Mouse (Mus musculus) CD8-positive naive resting alpha-beta T cell, adult 2 months (primary cell): ENCODE data around the gene Ubiad1.

ENCODE experiments used
- DNase-seq, 2 experiments: peaks; one replicate each; pipeline ENCODE4 v3.0.0; 2022; ENCODE audit warnings: low read depth in 2 of 2, low spot score in 2 of 2

The Ubiad1 gene

DNA sequence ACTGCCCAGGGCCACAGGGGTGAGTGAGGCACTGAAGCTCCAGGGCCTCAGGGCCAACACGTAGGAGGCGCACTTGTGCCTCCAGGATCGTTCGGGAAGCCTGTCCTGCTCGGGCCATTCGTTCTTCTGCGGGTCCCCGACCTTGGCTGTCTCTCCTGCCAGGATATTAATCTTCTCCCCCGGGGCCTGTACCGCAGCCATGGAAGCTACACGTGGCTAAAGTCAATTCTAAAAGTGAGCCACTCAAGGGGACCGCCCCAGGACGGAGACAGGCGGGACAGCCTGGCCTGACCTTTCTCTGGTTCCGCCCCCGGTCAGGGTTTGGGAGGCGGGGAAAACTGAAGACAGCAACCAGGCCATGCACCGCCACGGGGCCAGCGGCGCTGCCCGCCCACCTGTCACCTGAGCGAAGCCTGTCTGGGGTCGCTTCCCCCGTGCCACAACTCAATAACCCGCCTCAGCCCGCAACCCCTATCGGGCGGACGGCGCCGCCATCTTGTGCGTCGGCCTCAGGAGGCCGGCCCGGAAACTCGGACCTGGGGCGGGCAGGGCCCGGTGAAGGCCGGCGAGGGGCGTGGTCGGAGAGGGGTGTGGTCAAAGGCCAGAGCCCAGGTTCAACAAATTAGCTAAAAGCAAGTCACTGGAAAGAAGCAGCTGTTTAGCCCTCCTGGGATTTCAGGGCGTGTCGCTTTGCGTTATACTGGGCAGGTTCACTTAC lies at the start of gene Ubiad1:
Ubiad1 (minus strand) TSS at position 522 of the 718 bp plus-strand sequence.
- DNase-seq: peak; percentile 46 to 49

DNA sequence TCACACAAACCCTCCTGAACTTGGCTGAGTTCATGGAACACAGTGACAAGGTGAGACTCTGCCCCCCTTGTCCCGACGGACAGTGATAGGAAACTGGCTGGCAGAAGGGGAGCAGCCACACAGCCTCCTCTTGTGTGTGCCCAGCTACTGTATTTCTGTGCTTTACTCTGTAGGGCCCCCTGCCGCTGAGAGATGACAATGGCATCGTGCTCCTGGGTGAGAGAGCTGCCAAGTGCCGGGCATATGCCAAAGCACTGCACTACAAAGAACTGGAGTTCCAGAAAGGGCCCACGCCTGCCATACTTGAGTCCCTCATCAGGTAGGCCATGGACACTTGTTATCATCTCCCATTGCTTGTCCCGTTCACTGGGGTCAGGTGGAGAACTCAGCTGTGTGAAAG lies 46.9 kb upstream of the Ubiad1 start:
- no peak for DNase-seq

DNA sequence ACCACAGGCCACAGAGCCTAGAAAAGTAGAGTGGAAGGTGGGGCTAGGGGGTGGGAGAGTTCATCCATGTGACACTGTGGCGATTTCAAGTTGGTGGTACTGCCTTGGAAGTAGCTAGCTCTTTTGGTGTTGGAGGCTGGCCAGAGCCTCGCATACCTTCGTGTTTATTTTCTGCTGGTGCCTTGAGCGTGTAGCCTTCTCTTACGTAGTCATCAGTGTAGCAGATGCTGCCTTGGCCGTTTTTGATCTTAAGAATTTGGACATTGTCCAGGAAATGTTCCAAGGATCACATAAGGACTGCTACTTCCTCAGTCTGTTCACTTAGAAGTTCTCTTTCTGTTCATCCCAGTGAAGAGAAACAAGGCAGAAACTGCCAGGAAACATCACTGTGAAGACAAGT lies 45.9 kb upstream of the Ubiad1 start:
- no peak for DNase-seq

DNA sequence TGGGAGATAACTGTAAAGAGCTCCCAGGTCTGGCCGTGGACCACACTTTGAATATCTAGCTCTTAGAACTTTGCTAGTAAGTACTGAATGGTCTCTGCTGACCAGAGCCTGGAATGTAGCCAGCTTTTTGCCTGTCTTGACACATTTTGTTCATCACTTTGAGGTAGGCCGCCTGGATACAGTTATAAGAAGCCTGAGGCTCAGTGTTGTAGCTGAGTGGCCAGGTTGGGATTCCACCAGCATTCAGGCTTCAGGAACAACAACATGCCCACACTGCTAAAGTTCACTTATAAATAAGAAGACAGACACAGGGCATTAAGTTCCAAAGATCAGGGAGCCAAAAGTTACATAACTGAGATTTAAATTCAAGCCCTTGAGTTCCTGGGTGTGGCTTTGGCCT lies 43.3 kb upstream of the Ubiad1 start:
- no peak for DNase-seq

DNA sequence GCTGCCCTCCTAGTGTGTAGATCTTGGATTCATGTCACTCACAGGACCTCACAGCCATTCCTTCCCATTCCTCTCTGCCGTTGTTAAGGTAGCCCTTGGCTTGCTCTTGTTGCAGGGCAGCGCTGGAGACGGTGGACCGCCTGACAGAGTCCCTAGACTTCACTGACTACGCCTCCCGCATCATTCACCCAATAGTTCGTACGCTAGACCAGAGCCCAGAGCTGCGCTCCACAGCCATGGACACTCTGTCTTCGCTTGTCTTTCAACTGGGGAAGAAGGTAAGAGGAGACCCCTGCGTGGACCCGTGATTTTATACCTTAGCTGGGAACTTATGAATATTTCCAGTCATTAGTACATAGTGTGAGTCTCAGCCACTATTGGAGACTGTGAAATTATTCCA lies 39.9 kb upstream of the Ubiad1 start:
- DNase-seq: no peak

DNA sequence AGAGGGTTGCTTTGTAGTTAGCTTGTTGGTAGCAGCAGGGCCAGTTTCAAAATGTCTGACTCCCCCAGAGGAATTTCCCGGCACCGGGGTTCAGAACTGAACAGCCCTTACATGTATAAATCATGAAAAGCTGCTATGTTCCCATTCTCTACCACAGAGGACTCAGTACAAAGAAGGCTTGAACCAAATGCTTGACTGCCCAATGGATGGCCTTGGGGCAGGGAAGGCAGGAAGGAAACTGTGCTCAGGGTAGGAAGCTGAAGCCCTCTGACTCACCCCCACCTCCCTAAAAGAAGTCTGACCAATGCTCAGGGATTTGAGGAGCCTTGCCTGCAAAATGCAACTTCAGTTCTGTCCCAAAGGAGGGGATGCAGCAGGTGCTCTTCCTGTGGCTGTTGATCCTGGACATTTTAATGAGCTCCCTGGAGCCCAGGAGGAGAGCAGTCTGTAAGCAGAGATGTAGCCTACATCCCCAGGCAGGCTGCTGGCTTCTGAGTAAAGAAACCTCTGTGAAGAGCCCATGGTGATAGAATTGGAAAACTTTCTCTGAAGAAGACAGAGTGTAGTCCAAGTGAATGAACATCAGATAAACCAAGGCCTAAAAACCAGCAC lies 37.1 kb upstream of the Ubiad1 start:
- no peak for DNase-seq

DNA sequence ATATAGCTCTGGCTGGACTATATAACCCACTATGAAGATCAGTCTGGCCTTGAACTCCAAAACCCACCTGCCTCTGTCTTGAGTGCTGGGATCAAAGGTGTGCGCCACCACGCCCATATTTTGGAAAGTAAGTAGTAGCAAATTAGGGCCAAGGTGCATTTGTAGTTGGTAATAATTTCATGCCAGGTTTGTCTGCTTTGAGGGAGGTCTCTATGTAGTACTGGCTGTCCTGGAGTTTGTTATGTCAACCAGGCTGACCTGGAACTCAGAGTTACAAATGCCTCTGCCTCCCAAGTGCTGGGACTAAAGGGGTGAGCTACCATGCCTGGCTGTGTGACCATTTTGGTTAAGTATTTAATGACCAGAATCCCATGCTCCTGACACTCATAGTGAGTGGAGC lies 35.7 kb upstream of the Ubiad1 start:
- DNase-seq: no peak

DNA sequence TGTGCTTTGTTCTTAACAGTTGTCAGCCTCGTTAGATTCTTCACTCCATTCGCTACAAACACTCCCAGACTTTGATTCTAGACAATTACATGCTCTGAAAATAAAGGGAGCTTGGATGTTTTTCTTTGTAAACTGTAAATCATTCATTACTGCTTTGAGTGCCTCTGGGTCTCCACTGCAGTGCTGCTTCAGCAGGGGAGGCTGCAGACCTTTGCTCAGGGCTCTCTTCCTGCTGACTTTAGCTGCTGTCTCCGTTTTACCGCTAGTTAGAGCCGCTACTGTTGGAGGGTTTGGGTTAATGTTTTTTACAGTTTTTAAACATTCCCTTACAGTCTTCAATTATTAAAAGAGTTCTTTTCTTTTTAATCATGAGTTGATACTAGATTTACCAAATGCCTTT lies 28.9 kb upstream of the Ubiad1 start:
- DNase-seq: no peak

DNA sequence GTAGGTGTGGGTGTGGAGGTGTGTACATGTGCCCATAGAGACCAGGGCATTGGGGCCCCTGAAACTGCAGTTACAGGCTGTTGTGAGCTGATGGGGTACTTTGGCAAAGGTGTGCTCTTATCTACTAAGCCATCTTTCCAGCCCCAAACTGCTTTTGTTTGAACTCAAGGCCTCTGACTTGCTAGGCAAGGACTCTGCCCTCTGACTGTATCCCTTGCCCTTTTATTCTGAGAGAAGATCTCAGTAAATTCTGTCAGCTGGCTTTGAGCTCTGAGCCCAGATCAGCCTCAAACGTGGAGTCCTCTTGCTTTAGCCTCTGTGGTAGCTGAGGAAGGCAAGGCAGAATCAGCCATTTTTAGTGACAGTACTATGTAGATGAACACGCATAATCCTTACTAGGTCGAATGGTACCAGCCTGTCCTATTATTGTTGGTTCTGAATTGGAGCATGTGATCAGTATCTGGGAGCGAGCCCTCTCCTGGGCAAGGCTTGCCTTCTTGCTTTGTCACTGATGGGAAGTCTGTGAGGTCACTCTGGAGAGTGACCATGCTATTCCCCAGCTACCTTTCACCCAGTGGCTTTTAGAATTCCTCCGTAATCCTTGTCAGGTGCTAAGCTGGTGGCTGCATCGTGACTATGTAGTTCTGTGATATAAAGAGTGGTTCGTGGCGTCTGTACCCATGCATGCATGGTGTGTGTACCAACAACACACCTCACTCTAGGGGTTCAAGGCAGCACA lies 28.0 kb upstream of the Ubiad1 start:
- no peak for DNase-seq

DNA sequence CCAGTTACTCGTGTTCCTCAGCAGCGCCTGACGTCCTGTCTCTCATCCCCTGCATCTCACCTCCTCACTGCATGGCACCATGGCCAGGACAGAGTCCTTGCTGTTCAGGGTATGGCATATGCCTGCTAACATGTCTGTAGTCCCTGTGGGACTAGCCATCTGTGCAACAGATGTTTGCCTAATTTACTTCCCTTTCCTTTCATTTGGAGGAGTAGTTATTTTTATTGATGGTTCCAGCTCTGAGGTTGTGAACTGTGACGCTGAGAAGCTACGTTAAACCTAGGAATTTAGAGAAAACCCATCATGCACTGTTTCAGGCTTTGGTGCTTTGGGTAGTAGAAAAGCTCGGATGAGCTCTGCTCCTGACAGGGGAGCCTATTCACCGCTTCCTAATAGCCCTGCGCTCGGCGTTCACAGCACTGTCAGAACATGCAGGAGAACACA lies 26.8 kb upstream of the Ubiad1 start:
- no peak for DNase-seq

DNA sequence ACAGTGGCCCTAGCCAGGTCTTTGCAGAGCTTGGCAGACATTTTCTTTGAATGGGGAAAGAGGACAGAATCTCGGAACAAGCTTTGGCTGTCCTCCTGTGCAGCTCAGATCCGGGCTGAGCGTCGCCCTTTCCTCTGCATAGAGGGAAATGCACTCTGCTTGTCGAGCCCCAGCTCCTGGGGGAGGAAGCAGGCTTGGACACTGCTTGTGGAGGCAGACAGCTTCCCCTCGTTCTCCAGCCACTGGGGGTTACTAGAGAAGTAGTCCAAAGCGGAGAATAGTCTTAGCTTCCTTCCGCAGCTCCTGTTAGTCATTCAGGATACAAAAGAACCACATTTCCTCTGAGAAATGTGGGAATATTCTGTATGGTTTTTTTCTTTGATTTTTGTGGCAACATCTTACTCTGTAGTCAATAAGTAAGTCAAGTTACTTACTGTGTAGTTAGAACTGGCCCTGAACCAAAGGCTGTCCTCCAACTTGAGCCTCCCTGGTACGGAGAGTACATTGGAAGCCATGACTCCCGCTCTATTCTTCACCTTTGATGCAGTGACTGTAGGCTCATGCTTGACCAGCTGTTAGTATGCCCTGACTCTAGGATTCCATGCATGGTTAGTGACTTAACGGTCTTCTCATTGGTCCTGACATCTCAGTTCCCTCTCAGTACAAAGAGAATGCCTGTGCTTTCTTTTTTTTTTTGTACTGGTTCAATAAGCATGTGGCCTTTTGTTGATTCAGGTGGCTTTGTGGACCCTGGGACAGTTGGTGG lies 25.1 kb upstream of the Ubiad1 start:
- no peak for DNase-seq

DNA sequence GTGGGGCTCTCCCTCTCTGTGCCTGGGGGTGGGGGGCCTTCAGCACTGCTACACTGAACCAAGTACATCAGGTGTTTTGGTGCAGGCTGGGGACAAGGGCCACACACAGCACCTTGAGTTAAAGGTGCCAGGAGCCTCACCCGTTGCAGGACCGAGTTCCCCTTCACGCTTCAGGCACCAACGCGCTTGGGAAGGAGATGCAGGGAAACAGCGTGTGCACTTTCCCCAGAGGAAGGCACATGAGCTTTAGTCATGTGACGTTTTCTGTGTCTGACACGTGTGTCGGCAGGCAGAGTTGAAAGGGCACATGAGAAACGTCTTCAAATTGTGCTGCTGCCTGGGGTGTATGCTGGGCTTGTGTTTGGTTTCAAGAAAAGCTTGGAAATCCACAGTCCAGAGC lies 23.8 kb upstream of the Ubiad1 start:
- DNase-seq: no peak

DNA sequence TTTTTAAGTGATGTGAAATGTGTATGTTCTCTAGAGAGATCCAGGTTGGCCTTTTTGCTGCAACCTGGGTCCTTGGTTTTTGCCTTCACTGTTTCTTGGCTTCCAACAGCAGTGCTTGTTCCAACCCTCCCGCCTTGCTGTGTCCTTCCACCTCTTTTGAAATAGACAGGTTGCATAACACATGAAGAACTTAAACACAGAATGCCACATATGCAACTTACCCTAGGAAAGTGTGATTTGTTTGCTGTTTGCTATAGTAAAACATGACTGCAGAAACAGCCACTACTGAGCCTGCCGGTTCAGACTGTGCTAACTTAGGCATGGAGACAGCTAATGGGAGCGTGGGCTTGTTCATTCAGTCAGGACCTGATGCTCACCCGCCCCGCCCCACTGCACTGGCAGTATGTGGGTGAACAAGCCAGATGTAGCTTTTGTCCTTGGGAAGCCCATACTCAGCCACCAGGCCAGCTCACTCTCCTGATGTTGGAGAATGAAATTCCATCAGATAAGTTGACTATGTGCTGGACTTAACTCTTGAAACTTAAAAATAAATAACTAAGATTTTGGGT lies 22.0 kb upstream of the Ubiad1 start:
- DNase-seq: no peak

DNA sequence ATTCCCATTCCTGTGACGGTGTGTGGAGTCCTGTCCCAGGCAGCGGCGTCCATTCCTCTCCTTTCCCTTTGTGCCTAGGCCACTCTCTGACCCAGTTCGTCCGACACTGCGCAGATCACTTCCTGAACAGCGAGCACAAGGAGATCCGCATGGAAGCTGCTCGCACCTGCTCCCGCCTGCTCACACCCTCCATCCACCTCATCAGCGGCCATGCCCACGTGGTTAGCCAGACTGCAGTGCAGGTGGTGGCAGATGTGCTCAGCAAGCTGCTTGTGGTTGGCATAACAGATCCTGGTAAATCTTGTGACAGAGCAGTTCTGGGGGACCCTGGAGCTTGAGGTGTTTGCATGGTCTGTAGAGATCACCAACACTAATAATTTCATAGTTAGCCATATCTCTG lies 20.3 kb upstream of the Ubiad1 start:
- DNase-seq: no peak

DNA sequence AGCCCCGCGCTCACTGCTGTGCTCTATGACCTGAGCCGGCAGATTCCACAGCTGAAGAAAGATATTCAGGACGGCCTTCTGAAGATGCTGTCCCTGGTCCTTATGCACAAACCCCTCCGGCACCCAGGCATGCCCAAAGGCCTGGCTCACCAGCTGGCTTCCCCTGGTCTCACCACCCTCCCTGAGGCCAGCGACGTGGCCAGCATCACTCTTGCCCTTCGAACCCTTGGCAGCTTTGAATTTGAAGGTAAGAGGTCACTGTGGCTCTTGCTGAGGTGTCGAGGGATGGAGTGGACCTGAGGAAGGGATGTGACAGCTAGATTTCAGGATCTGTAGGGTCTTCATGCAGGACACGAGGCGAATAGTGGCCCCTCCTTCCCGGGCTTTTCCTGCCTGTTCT lies 19.7 kb upstream of the Ubiad1 start:
- no peak for DNase-seq

DNA sequence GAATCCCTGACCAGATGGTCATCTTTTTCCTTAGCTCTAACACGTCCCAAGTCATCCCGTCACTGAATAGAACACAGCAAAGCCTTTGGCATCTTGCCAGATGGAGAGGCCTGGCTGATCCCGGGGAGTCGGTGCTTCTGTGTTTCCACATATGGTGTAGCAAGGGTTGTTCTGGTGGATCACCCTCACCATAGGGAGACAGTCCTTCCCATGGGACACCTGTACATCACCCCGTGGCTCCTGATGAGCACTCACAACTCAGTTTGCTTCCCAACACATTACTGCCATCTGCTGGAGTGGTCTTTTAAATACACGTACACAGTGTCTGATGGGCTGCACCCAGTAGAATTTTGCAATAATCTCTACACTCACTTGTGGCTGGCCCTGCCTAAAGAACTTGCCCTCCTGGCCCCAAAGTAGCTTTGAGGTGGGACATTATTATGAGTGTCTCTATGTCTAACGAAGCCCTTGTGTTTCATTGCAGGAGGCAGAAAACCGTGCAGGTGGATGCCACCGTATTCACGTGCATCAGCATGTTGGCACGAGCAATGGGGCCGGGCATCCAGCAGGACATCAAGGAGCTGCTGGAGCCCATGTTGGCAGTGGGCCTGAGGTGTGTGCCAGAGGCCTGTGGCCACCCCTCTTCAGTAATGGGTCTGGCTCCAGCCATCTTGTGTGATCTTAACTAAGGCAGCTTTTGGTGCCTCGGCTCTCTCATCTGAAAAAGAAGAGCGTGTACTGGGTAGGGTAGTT lies 18.8 kb upstream of the Ubiad1 start:
- no peak for DNase-seq

DNA sequence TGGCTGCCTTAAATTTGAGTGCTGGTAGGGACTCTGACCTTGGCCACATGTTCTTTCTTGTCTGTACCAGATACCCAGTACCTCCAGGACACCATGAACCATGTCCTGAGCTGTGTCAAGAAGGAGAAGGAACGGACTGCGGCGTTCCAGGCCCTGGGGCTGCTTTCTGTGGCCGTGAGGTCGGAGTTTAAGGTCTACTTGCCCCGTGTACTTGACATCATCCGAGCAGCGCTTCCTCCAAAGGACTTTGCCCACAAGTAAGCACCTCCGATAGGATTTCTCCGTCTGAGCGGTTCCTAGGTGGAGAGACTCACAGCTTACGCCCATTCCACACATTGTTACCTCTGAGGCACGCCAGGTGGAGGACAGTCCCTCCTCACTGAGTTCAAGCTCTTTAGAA lies 18.1 kb upstream of the Ubiad1 start:
- no peak for DNase-seq

DNA sequence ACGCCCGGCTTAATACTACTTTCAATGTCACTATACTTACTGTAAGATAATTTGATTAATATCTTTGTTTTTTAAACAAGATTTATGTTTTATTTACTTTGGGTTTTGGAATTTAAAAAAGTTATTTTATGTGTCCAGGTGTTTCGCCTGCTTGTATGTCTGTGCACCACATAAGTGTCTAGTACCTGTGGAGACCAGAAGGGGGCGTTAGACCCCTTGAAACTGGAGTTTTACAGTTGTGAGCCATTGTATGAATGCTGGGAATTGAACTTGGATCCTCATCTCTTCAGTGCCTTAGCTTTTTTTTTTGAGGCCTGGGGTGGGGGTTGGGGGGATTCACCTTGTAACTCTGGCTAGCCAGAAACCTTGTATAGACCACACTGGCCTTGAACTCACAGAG lies 17.2 kb upstream of the Ubiad1 start:
- no peak for DNase-seq

DNA sequence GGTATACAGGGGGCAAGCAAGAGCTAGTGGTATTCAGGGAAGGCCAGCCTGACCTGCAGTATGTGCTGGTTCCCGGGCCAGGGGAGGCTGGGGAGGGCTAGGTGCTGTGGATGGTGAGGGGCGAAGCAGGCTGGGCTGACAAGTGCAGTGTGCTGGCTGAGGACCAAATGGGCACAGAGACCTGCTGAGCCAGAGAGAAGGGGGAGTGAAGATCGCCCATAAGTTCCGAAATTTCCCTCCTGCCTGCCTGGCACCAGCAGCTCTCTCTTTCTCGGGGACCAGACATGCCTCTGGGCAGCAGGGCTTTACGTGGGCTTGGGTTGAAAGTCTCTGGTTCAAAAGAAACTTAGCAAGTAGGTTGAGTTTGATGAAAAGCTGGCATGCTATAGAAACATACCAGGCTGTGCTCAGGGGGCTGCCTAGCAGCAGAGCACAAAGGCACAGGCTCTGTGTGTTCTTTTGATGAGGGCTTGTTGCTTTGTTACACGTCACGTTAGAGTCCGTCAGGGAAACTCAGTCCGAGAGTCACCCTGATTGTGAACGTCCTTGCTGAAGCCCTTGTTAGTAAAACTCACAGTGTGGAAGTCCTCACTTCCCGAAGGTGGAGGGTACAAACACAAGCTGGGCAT lies 16.2 kb upstream of the Ubiad1 start:
- DNase-seq: no peak

DNA sequence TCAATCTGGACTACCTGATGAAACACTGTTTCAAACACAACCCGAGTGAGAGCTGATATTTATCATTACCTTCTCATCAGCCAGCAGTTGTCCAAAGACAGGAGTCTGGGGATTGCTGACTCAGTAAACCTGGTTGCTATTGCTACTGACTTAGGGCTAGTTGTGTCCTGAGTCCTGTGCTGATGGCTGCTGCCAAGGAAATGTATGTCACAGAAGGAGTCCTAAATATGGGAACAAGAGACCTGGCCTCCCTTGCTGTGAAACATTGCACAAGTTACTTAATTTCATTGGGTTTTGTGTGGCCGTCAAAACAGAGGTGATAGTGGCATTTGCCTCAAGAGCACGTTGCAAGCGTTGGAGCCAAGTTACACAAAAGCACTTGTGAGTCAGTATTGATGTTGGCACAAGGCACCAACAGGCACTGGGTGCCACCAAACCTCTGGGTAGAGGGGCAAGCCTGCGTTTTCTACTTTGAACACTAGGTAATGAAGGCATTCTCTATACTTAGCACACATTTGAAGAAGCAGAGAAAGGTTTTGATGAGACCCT lies 11.0 kb upstream of the Ubiad1 start:
- DNase-seq: no peak
